Mouse (Mus musculus) urinary bladder, postnatal 4 days (tissue): ENCODE measurements around the gene Ms4a3.

Experiments used
- DNase-seq, 2 experiments: peaks; one replicate each; pipeline ENCODE4 v3.0.0; 2021 to 2022; ENCODE audit warnings: low spot score in 2 of 2

Ms4a3 gene

DNA sequence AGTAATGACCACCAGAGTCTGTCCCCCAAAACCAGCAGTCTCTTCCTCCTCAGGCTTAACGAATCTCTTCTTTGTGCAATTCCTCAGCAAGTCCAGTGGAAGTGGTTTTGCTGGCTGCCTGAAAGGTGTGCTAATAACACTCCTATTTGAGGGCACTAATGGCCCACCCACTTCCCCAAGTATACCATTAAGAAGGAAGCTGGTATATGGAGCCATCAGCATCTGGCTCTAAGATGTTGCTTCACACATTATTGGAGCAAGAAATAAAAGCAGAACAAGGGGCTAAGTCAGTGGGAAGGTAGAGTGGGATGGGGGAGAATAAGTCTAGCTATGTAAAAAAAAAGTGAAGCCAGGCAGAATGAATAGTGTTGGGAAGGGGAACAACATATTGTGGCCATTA, at the start of gene Ms4a3:
Gene Ms4a3 (minus strand): TSS at position 120 of the 400 bp plus-strand sequence.
- no peak for DNase-seq

DNA sequence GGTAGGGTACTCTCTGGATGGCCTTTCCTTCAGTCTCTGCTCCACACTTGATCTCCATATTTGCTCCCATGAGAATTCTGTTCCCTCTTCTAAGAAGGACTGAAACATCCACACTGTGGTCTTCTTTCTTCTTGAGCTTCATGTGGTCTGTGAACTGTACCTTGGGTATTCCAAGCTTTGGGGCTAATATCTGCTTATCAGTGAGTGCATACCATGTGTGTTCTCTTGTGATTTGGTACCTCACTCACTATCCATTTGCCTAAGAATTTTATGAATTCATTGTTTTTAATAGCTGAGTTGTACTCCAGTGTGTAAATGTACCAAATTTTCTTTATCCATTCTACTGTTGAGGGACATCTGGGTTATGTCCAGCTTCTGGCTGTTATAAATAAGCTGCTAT, 20.9 kb upstream of the Ms4a3 start:
- DNase-seq, result no peak

DNA sequence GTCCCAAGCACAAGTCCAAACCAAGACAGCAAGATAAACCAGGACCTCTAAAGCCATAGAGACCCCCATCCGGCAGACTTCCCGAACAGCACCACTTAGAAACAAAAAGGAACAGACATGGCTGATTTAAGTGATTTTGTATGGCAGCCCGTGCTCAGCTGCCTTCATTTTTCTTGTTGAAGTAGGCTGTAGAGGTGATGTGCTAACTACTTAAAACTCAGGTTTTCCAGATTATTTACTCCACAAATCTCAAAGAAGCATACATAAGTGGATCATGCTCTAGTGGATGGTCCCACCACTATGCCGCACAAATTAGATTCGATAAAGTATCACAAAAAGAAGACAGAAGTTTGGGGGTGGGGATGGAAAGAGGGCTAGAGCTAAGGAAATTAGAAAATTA, 19.8 kb upstream of the Ms4a3 start, which contains the start of gene Oosp2:
Gene Oosp2 (minus strand): TSS at position 101 of the 400 bp plus-strand sequence.
- no peak for DNase-seq

DNA sequence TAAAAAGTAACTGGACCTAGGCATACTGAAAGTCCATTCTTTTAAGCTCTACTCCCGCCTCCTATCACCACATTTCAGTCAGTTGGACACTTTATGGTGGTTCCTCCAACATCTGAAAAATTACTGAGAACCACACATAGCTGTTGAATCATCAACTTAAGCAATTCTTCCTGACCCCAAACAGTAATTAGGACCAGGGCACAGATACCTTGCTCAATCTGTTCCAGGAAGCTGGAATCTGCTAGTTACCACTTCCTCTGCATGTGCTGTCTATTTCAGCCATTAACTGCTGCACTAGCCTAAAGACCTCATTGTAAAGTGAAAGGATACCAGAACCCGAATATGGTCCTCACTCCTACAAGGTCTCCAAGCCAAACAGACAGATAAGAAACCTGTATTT, 18.5 kb upstream of the Ms4a3 start:
- no peak for DNase-seq

DNA sequence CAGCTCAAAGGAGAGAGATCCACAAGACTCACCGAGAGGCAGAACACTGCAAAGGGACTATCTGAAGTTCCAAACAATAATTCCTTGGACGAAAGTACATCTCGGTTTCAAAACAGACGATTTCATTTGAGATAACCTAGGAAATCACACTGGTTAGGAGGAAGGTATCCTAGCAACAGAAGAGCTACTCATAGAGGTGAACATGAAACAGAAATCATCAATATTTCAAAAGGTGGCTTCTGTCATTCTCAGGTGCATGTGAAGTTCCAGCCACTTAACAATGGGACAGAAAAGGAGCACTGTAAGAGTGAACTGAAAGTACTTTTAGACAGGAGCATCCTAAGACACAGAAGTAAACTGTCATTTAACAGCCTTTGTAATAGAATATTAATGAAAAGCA, 8.9 kb upstream of the Ms4a3 start:
- DNase-seq, result no peak

DNA sequence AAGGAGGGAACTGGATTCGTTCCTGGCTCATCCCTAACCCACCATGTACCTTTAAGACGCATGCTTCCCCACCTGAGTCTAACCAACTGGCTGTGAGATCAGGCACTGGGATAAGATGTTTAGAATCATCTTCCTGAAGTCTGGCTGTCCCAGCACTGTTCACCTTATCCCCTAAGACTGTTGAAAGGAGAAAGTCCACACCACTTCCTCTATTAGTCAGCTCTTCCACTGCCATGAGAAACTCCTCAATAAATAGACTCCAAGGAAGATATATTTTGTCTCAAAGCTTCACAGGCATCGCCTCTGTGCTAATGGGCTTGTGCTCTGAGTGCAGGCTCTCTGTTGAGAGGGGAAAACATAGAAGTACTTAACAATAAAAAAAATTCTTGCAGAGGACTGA, 5.5 kb upstream of the Ms4a3 start:
- no peak for DNase-seq

DNA sequence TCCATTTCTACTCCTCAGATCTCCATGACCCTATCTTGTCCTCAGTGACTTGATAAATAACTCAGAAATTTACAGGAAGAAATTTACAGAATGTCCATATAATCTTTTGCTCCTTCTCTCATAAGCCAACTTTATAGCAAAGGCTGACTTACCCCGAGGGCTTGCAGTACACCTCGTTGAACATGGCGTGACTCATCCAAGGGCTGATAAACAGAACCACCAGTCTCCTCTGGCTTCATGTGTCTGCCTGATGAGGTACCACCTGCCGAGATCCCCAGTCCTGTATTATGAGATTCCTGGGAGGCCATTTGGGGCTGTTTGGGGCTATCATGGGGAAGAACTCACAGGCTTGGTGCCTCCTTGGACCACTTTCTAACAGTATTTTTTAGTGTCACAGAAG, 1.6 kb downstream of the Ms4a3 start:
- DNase-seq, result no peak

DNA sequence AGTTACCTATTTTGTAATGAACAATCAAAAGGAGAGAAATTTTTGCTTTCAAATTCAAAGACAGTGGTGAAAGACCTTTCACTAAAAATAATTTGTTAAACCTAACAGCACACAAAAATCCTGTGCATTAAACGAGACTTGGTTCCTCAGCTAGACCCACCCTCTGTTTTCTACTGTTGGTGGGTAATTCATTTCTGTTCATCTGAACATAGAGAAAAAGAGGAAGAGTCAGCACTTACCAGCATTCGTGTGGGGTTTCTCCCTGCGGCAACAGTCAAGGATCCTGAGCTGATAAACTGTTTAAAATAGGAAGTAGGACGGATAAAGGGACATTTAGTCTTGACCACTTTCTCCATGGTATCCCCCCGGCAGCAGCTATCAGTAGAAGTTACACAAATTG, 5.1 kb downstream of the Ms4a3 start:
- DNase-seq, result no peak

DNA sequence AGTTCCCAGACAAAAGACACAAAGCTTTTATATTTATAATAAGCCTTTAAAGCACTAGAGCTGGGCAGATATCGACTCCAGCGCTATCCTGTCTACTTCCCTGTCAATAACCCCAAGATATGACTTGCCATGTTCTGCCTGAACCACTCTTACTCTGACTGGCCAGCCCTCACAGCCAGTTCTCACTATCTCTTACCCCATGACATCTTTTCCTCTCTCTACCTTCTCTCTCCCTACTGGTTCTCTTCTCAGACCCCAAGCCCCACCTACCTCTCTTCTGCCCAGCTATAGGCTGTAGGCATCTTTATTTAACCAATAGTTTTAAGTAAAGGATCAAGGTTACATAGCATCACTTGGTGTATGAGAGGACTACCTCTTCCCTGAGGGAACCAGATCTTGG, 6.3 kb downstream of the Ms4a3 start:
- DNase-seq, result no peak

DNA sequence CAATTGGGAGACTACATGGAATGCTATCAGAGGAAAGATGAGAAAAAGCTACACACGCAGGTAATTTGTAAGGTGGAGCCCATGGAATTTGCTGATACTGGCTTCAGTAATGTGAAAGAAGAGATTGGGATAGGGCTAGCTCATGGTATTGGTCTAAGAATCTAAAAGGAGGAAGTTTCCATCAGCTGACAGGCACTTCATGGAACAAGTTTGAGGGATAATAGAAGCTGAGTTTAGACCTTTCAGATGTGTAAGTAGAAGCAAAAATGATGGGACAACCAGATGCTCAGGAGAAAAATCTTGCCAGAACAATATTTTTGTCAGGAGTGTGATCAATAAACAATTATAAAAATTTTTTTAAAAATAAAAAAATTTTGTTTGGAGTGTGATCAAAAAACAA, 6.9 kb downstream of the Ms4a3 start:
- DNase-seq, result no peak

DNA sequence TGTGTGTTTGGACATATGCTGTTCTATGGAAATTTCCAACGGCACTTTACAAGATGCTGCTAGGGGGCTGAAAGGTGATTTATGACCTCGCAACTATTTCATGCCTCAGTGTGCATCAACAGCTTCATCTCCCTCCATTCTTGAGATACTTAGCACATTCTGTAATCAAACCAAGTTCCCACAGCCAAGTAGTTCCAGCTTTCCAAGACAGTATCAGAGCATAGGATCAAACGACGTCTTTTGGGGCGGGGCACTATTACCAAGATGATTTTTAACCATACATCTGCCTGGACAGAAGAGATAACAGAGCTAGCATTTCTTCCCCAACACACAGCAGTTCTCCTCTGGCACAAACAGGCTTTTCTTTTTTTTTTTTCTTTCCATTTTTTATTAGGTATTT, 15.4 kb downstream of the Ms4a3 start:
- DNase-seq, result no peak

DNA sequence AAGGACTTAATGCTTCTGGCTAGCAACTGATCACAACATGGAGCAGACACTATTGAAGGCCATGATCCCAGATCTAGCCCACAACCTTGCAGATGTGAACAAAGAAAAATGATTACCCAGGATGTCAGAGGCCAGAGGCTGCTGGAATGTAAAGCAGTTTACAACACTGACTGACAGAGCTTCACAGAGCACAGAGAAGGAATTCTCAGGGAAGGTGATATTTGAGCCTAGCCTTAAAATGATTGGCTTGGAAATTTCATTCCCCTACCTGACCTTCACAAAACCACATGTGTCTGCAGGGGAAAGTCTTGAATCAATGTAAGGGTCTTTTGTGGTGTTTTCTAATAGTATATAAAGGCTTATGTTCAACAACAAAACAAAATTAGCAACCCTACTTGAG, 15.9 kb downstream of the Ms4a3 start:
- no peak for DNase-seq

DNA sequence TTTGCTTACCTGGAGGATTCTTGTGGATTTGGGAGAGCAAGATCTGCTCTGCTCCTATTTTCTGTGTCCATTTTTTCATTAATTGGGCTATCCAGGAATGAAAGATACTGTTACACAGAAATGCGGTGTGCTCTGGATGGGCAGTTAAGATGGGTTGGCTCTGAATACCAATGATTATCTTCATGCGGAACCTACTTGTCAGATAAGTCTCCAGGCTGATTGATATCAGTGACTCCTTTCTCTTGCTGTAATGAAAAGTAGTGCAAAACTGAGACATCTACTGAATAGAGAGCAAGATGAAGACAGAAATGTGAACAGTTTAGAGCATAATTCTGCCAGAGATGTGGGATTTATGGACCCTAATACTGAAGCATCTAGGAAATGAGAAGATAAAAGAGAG, 17.1 kb downstream of the Ms4a3 start, which contains the start of gene Ms4a2:
Gene Ms4a2 (minus strand): TSS at position 169 of the 400 bp plus-strand sequence.
- DNase-seq, result no peak

DNA sequence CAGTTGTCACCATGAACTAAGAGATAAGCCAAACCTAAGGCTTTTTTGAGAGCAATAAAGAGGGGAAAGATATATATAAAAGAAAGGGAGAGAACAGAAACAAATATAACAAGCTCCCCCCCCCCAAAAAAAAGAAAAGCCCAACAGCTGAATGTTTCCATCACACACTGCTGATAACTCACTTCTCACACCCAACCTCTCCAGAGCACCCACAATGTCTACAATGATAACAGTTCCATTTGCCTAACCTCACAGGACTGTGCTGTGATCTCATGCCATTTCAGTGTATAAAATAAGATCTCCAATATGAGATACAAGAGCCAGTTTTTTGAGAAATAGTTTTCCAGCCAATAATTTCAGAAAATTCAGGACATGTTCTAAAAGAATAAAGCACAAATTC, 22.7 kb downstream of the Ms4a3 start:
- DNase-seq, result no peak

DNA sequence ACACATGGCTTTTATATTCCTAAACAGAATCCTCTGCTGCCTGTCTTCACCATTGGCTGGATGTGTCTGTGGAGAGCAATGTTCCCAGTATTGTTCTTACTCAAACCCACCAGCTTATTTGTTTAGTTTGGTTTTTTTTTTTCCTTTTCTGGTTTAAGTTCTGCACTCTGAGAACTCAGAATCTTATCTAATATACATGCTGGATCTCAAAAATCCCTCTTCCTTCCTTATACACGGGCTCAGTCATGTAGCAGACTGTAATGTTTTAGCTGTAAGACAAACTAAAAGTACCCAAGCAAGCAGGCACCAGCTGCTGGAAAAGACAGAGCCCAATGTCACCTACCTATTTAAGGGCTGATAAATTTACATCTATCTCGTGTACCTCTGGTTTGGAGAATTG, 25.8 kb downstream of the Ms4a3 start:
- DNase-seq, result no peak

DNA sequence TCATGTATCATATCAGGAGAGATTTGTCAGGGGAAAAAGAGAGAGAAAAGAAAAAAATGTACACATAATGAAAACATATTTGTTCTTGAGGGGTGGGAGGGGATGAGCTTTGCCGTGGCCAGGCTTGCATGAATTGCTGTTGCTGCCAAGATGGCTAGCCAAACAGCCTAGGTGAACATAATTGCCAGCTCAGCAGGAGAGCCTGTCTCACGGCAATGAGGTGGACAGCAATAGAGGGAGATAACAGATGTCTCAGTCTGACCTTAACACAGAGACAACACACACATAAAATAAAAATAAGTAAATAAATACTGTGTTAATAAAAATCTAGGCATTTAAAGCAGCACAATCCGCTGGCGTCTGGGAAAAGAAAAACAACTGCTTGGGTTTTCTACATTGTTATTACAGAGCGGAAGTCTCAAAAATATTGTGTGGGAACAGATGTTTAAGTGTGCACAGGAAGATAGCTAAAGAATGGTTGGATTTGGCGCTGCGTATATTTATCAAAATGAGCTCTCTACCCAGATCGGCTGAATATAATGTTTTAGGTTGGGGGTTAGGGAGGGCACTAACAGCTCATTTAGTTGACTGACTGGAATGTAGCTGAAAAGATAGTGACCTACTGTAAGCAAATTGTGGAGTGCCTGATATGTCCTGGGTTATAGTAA, 26.7 kb downstream of the Ms4a3 start:
- DNase-seq, result no peak

DNA sequence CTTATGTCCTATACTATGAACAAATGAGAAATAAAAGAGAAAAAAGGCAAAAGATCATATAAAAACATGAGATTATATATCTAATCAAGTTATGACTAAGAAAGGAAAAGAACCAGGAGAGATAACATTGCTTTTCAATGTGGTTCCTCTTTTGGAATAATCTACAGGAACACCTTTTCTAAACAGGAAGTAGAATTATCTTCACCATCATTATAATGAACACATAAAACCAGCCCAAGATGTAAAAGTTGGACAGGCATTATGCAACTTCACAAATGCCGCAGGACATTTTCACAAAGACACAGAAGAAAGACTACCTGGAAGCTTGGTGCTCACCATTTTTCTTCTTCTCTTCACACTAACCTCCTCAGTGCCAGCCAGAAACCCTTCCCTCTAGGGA, 27.6 kb downstream of the Ms4a3 start:
- DNase-seq, result no peak

DNA sequence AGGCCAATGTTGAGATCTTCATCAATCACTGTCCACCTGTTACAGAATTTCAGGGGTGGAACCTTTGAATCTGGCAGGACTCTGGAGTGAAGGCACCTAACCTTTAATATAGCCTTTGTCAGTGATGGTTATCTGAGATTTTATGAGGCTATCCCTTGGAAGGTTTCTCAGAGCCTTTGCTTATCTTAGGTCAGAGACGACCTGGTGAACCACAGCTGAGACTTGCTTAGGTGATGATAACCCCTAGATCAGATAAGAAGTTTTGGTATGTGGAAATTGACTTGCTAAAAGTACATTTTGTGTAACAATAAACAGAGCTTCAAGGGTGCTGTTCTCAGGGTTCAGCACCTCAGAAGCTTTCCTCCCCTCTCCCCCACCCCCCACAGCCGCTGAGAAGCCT, 28.4 kb downstream of the Ms4a3 start:
- no peak for DNase-seq

DNA sequence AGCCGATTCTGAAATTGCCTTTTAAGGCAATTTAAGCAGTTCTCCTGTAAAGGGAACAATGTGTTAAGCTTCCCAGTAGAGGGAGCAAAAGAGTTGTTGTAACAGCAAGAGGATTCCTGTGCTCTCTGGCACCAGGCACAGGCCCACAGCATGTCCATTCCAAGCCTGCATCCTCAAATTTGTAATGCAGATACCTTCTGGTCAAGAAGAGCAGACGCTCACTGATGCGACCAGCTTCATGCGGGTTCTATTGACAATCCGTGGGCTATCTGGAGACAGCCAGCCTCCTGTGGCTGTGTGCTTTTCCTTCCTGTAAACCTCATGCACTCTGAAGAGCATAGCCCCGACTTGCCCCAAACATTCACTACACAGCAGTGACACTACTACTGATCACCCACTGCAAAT, 29.1 kb downstream of the Ms4a3 start:
- DNase-seq, result no peak

DNA sequence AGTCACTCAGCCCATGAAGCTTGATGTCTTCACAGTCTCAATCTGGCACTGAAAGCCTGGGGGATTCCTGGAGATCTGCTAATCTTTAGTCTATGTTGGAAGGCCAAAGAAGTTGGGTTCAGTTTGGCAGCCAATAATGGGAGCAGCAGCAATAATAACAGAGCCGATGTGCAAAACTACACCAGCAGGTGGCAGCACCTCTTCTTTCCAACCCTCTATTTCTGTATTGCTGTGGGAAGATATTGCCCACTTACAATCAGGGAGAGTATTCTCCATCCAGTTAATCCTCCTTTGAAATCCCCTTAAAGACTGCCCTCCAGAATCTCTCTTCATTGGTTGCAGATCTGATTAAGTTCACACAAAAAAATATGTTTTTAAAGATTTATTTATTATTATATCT, 32.5 kb downstream of the Ms4a3 start:
- DNase-seq, result peak in 1 of 2 experiments; percentile 60

DNA sequence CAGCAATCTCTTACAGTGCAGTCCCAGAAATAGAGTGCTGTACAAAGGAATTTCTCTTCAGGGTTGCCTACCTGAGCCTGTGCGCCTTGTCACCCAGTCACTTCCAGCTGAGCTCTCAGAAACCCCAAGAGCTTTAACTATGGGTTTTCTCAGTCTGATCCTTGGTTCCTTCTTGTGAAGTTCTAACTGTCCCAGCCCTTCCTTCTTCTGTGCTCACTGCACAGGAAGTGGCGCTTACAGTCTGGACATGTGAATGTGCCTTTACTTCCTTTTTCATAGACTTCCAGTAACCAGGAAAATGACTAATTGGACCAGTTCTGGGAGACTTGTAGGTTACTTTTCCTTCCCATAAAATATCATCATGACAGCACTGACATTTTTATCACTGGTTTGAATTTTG, 36.0 kb downstream of the Ms4a3 start, which contains the start of gene Ms4a6d:
Gene Ms4a6d (minus strand): TSS at position 247 of the 400 bp plus-strand sequence.
- DNase-seq, result no peak

DNA sequence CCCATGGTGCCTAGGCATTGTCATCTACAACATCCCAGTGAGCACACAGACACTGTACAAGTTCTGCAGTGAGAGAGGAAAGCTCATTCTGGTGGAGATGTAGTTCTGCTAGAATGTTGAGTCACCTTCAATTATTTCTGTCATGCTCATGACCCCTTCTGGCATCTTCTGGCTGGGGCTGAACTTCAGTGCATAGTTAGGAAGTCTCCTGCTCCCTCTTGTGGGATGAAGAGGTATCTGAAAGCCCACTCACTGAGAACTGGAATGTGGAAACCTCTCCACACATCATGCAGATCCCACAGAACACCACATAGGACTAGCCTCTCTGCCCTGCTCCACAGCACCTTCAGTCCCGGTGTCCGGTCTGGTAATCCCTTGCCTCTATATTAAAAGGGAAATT, 38.6 kb downstream of the Ms4a3 start:
- DNase-seq, result no peak

DNA sequence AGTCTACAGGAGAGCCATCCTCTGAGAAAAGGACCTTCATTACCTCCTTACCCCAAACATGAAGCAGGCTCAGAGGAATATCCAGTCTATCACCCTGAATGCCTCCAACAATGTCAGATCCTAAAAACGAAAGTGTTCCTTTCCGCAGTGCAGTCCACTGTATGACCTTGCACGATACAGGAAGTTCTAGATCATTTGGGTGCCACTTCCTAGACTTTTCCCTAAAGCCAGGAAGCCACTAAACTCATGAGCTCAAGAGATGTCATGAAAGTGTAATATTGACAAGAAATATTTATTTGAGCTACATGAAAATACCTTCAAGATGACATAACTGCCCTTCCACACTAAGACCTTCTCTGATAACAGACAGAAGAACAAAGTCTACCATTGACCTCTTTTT, 39.3 kb downstream of the Ms4a3 start:
- DNase-seq, result no peak

DNA sequence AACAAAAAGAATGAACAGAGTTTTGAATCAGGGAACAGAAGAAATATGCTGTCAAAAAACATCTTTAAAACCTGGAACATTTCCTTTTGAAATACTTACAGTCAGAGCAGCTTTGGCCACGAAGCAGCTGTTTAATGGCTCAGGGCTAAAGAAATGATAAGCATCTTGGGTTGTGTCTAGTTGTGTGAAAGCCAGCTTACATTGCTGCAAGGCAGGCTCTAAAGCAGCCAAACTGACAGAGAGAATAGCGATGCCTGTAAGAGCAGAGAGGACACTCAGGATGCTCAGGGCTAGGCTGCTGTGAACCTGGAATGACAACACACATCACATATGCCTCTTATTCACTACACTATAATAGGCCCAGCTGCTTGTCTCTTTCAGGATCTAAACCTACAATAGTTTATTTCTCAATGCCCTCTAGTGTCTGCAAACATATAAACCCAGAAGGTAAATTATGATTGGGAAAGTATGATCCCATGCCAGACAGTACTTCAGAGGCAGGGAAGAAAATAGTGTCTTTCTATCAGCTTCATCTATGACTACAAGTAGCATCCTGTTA, 50.7 kb downstream of the Ms4a3 start:
- DNase-seq, result no peak
